Mouse (Mus musculus): ENCODE data around the gene Neu1. TPM values are rescaled to one million over a fixed set of nuclear protein-coding genes. Genes with fewer than 3 reads are reported as not detected.

The Neu1 gene
- 118 and 134 TPM in 2 replicates for polyA plus RNA-seq (2015; fragmentation: Nextera tagmentation; extraction: Ambion mirVana)

DNA sequence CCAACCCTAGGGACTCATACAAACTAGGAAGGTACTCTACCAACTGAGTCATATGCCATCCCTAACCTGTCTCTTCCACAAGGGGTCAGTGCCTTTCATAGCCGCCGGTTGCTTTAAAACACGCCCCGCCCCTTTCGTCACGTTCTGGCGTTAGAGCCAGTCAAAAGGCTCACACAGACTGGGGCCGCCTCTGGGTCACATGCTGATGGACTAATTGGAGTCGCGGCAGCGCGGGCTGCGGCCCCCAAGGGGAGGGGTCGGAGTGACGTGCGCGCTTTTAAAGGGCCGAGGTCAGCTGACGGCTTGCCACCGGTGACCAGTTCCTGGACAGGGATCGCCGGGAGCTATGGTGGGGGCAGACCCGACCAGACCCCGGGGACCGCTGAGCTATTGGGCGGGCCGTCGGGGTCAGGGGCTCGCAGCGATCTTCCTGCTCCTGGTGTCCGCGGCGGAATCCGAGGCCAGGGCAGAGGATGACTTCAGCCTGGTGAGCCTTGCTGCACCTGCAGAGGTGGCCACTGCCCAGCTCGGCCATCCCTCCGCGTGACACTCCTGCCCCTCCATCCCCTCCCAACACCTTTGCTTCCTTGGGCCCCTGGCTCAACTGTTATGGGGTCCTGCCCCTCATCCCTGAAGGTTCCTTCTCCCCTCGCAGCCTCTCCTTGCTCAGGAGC lies at the start of gene Neu1:
Neu1 (plus strand) TSS at position 193 of the 674 bp plus-strand sequence.
- Histone ChIP-seq H3K36me3 (0 out of 2 replicates have a peak, but pooled peaks cover 3% of the 10 kb centered on the region), H3K9ac (peak within 1 kb of the TSS; percentile 79), H3K9me3 (no peaks in the 10 kb centered on the region), H3K27ac (peak within 1 kb of the TSS; percentile 45), H3K4me3 (replicated peaks) (peak within 1 kb of the TSS; percentile 75), H3K27me3 (replicated peaks) (no peaks in the 10 kb centered on the region), H3K4me2 (replicated peaks) (peak within 1 kb of the TSS; percentile 91), H3K4me1 (replicated peaks) (peaks cover 19% of the 10 kb centered on the region)
- WGBS: under 1% methylated on average over 38 of the region's 38 CpGs
- ATAC-seq: peak; percentile 98

DNA sequence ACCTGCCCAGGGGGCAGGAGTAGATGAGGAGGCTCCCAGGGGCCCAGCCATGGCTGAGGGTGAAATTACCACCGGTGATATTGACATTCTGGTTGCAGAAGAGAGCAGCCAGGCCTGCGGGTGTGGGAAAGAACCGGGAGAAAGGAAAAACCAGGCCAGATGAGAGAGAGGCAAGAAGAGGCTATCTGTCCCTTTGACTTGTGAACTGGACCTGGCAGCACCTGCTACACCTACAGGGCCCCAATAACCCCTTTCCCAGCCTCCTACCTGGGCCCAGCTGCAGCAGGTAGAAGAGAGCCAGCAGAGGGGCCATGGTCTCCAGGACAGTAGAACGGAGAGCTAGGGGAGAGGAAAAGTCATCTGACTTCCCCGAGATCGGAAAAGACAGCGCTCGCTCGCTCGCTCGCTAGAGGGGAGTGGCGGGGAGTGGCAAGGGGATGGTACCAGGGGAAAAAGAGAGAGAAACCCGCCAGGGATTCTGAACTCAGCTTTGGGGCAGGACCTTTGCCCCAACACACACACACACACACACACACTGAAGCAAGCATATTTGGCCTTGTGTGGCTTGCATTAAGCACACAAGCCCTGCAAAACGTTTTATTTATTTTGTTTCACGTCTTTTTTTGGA lies 49.3 kb upstream of the Neu1 start, which contains the start of gene Gm20547:
Gm20547 (minus strand) TSS at position 360 of the 628 bp plus-strand sequence.
- 9% methylated on average over 15 of the region's 15 CpGs for WGBS

DNA sequence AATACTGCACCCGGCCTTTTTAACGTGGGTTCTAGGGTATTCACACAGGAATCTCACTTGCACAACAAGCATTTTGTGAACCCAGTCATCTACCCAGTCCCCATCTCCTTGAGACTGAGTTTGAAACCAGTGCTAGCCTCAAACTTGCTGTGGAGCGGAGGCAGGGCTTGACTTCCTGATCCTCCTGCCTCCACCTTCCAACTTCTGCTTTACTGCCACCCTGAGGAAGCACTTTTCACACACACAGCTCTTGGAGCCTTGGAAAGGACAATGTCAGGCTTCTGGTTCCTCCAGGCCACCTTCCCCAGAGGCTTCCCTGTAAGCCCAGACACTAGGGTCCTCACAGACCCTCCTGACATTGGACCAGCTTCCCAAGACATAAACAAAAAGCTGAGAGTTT lies 47.7 kb upstream of the Neu1 start:
- H3K9ac ChIP-seq: no peak overlapping the region
- no peak overlapping the region for H3K27ac ChIP-seq
- H3K4me3 ChIP-seq (replicated peaks): no peak overlapping the region
- no peaks in the 10 kb centered on the region for H3K36me3 ChIP-seq
- WGBS: 74% methylated on average over 3 of the region's 3 CpGs
- H3K4me1 ChIP-seq (replicated peaks): peaks cover 12% of the 10 kb centered on the region; the same call in 1 of the 2 replicates
- no peaks in the 10 kb centered on the region for H3K27me3 ChIP-seq (replicated peaks)
- no peaks in the 10 kb centered on the region for H3K9me3 ChIP-seq
- no peak overlapping the region for H3K4me2 ChIP-seq (replicated peaks)
- ATAC-seq: no peak

More for the DNA sequence above, 49.3 kb upstream of the Neu1 start, which contains the start of gene Gm20547:
- Histone ChIP-seq H3K36me3 (no peaks in the 10 kb centered on the region), H3K4me1 (replicated peaks) (peaks cover 12% of the 10 kb centered on the region; the same call in 1 of the 2 replicates), H3K27ac (peak within 1 kb of the TSS; percentile 25), H3K9ac (peak within 1 kb of the TSS; percentile 6), H3K4me2 (replicated peaks) (peak within 1 kb of the TSS; percentile 57), H3K9me3 (no peaks in the 10 kb centered on the region), H3K27me3 (replicated peaks) (no peaks in the 10 kb centered on the region), H3K4me3 (replicated peaks) (peak within 1 kb of the TSS; percentile 19)
- ATAC-seq: peak; percentile 75

DNA sequence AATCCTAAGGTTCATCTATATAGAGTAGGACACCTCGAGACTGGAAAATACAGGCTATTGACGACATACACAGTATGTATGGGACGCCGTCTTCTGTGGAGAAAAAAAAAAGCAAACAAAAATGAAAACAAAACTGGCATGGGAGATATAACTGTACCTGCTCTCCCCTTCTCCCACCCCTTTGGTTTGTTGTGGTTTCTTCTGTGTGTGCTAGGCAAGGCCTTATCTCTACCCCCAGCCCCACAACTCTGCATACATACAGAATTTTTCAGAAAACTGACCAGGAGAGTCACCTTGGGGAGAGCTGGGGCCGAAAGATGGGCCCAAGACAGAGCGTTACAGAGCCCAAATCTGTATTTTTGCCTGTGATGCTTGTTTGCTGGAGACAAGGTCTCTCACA lies 46.3 kb upstream of the Neu1 start:
- Histone ChIP-seq H3K4me3 (replicated peaks) (no peak overlapping the region), H3K27ac (no peak overlapping the region), H3K36me3 (no peaks in the 10 kb centered on the region), H3K4me1 (replicated peaks) (peaks cover 9% of the 10 kb centered on the region; the same call in 1 of the 2 replicates), H3K4me2 (replicated peaks) (no peak overlapping the region), H3K27me3 (replicated peaks) (no peaks in the 10 kb centered on the region), H3K9ac (no peak overlapping the region), H3K9me3 (no peaks in the 10 kb centered on the region)
- WGBS: 84% methylated on average over 6 of the region's 6 CpGs
- no peak for ATAC-seq

DNA sequence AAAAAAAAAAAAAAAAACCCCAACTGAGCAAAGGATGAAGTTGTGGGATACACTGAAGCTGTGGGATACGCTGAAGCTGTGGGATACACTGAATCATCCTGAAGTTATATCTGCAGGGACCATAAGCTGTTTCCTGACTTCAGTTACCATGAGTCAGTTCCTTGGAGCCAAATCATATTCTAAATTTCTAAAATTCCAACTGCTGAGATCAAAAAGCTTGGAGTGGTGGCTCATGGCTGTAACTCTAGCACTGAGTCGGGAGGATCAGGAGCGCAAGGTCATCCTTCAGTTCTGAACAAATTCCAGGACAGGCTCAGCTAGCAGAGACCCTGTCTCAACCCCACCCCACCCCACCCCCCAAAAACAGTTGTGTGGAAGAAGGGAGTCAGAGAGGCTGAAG lies 45.4 kb upstream of the Neu1 start:
- no peaks in the 10 kb centered on the region for H3K9me3 ChIP-seq
- no peak for ATAC-seq
- no peaks in the 10 kb centered on the region for H3K36me3 ChIP-seq
- H3K9ac ChIP-seq: no peak overlapping the region
- H3K4me2 ChIP-seq (replicated peaks): no peak overlapping the region
- no peak overlapping the region for H3K27ac ChIP-seq
- 75% methylated on average over 3 of the region's 3 CpGs for WGBS
- no peaks in the 10 kb centered on the region for H3K27me3 ChIP-seq (replicated peaks)
- peaks cover 5% of the 10 kb centered on the region; the same call in 1 of the 2 replicates for H3K4me1 ChIP-seq (replicated peaks)
- H3K4me3 ChIP-seq (replicated peaks): no peak overlapping the region

DNA sequence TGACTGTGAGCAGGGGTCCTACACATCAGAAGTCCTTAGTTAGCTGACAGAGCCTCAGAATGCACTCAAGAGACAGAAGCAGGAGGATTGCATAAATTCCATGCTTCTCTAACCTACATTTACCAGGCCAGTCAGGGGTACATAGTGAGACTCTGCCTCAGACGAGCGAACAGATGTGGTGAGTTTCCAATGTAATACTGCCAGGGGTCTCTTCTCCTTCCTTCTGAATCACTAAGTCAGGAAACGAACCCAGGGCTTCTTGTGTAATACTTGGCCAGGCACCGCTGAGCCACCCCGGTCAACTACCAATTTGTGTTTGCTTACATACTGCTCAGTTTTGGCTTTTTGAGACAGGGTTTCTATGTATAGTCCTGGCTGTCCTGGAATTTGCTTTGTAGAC lies 43.1 kb upstream of the Neu1 start:
- H3K9me3 ChIP-seq: no peaks in the 10 kb centered on the region
- WGBS: 92% methylated on average over 5 of the region's 5 CpGs
- ATAC-seq: no peak
- no peaks in the 10 kb centered on the region for H3K36me3 ChIP-seq
- no peak overlapping the region for H3K4me2 ChIP-seq (replicated peaks)
- no peak overlapping the region for H3K9ac ChIP-seq
- no peak overlapping the region for H3K27ac ChIP-seq
- 0 out of 2 replicates have a peak, but pooled peaks cover 2% of the 10 kb centered on the region for H3K4me1 ChIP-seq (replicated peaks)
- H3K4me3 ChIP-seq (replicated peaks): no peak overlapping the region
- H3K27me3 ChIP-seq (replicated peaks): no peaks in the 10 kb centered on the region

DNA sequence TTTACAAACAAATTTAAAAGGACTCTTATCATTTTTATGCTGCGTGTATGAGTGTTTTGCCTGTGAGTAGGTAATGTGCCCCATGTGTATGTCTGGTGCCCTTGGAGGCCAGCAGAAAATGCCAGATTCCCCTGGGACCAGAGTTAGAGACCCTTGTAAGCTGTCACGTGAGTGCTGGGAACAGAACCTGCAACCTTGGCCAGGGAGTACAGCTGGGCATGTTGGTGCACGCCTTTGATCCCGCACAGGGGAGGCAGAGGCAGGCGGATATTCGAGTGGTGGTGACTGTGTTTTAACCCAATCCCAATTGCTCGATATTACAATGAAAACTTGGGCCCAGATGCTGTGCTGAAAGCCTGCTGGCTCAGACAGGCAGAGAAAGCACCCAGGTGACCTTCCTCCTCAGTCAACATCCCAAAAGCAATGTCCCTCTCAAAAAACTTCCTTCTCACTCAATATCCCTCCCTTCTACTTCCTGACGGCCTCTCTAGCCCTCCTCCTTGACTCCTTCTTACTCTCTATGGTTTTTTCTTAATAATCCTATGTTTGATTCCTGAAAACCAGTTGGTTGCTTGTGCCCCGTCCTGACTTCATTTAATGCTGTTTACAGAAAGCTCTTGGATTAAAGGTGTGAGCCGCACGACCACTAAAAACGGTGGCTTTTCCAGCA lies 40.8 kb upstream of the Neu1 start:
- Histone ChIP-seq H3K4me2 (replicated peaks) (no peak overlapping the region), H3K27ac (no peak overlapping the region), H3K9ac (no peak overlapping the region), H3K4me1 (replicated peaks) (peaks cover 8% of the 10 kb centered on the region), H3K9me3 (no peaks in the 10 kb centered on the region), H3K36me3 (no peaks in the 10 kb centered on the region), H3K27me3 (replicated peaks) (no peaks in the 10 kb centered on the region), H3K4me3 (replicated peaks) (no peak overlapping the region)
- 84% methylated on average over 12 of the region's 12 CpGs for WGBS
- no peak for ATAC-seq

DNA sequence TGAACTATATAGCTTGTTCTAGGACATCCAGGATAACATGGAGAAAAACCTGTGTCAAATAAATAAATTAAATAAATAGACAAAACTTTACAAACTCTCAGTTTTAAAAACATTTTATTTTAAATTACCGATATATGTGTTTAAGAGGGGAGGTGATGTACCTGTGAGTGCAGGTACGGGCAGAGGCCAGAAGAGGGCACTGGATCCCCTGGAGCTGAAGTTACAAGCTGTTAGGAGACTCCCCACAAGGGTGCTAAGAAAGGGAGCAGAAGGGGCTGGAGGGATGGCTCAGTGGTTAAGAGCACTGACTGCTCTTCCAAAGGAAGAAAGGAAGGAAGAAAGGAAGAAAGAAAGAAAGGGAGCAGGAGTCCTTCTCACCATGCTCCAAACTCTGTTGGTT lies 39.7 kb upstream of the Neu1 start:
- Histone ChIP-seq H3K36me3 (peaks cover 6% of the 10 kb centered on the region), H3K9me3 (no peaks in the 10 kb centered on the region), H3K4me1 (replicated peaks) (peaks cover 19% of the 10 kb centered on the region), H3K4me3 (replicated peaks) (no peak overlapping the region), H3K27ac (no peak overlapping the region), H3K27me3 (replicated peaks) (no peaks in the 10 kb centered on the region), H3K9ac (no peak overlapping the region), H3K4me2 (replicated peaks) (no peak overlapping the region)
- WGBS: 98% methylated on average over 2 of the region's 2 CpGs
- no peak for ATAC-seq

DNA sequence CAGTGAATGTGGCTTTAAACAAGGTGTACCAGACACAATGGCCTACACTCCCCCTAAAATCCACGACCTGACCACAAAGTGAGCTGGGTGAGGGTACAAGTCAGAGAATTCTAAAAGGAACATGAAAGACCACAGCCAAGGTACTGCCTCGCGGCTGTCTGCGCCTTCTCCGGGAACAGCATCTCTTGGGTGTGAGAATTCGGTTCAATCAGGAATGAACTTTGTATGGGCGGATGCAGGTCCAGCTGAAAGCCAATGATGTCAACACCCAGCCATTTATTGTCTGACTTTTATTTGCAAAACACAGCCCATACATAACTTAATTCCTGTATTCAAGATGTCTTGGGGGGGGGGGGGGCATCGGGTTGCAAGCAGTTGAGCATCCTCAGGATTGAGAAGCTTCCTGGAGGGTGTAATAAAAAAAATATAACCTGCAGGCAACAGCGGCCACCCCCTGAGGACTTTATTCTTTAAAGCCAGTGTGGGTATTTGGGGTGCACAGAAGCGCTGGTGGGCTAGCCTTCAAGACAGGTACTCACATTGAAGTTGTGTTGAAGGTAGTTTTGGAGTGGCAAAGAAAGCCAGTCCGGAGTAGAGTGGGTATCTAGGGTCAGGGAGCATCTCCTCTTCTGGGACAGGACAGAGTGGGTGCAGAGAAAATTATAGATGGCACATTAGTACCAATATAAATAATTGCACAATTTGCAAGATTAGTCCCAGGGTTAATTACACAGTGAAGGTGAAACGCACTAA lies 37.8 kb upstream of the Neu1 start:
- no peaks in the 10 kb centered on the region for H3K27me3 ChIP-seq (replicated peaks)
- H3K4me2 ChIP-seq (replicated peaks): peak overlapping the region; percentile 82
- peaks cover 29% of the 10 kb centered on the region for H3K4me1 ChIP-seq (replicated peaks)
- H3K27ac ChIP-seq: peak overlapping the region; percentile 94
- peaks cover 8% of the 10 kb centered on the region for H3K36me3 ChIP-seq
- H3K9me3 ChIP-seq: no peaks in the 10 kb centered on the region
- 75% methylated on average over 12 of the region's 12 CpGs for WGBS
- no peak for ATAC-seq
- H3K9ac ChIP-seq: no peak overlapping the region
- peak overlapping the region; percentile 78; the same call in 1 of the 2 replicates for H3K4me3 ChIP-seq (replicated peaks)

DNA sequence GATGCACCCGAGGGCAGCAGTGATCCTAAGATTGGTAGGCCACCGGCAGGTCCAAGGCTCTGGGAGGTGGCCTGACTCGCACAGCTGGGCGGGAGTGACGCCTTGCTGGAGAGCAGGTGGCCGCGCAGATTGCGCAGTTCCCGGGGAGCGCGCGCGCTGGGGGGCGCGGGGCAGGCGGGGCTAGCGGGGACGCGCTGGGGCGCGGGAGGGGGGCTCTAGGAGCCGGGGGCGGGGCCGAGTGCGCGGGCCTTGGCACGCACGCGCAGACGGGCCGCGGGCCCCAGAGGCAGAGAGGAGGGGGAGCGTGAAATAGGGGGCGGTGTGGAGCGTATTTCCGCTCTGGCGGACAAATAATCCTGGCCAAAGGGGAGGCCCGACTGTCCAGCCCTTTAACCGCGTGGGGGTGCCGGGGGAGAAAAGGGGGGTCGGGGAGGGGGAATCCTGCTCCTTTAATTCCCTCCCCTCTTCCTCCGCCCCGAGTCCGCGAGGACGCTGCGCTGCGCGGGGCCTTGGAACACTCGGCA lies 36.9 kb upstream of the Neu1 start:
- no peaks in the 10 kb centered on the region for H3K9me3 ChIP-seq
- peak; percentile 88 for ATAC-seq

DNA sequence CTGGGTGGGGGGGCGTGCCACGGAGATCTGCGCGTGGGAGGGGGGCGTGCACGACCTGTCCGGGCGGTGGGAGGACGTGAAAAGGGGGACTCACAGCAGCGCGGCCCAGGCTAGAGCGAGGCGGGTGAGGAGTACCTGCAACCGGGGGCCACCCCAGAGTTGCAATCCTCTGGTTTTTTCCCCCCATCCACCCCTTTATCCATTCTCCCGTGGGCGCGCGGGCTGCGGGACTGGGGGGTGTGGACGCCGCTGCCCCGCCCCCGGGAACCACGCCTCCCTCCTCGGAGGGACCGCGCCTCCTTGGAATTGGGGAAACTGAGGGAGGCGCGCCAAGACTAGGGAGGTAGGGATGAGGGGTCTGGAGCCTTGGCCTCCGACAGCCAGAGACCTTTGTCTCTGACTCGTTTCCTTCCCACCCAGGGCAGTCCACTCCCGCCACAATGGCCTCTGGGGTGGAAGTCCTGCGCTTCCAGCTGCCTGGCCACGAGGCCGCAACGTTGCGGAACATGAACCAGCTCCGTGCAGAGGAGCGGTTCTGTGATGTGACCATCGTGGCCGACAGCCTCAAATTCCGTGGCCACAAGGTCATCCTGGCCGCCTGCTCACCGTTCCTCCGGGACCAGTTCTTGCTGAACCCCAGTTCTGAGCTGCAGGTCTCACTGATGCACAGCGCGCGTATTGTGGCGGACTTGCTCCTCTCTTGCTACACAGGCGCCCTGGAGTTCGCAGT lies 36.1 kb upstream of the Neu1 start:
- Histone ChIP-seq H3K4me2 (replicated peaks) (peak overlapping the region; percentile 82), H3K27me3 (replicated peaks) (no peaks in the 10 kb centered on the region), H3K36me3 (peaks cover 8% of the 10 kb centered on the region), H3K27ac (peak overlapping the region; percentile 94), H3K4me1 (replicated peaks) (peaks cover 29% of the 10 kb centered on the region), H3K9ac (peak overlapping the region; percentile 93), H3K4me3 (replicated peaks) (peak overlapping the region; percentile 78), H3K9me3 (no peaks in the 10 kb centered on the region)
- 8% methylated on average over 51 of the region's 51 CpGs for WGBS
- ATAC-seq: peak; percentile 23; the same call in 1 of the 2 replicates

More for the DNA sequence above, 36.9 kb upstream of the Neu1 start:
- peak overlapping the region; percentile 78 for H3K4me3 ChIP-seq (replicated peaks)
- peaks cover 29% of the 10 kb centered on the region for H3K4me1 ChIP-seq (replicated peaks)
- H3K27ac ChIP-seq: peak overlapping the region; percentile 94
- H3K9ac ChIP-seq: peak overlapping the region; percentile 93
- H3K4me2 ChIP-seq (replicated peaks): peak overlapping the region; percentile 82
- H3K27me3 ChIP-seq (replicated peaks): no peaks in the 10 kb centered on the region
- H3K36me3 ChIP-seq: peaks cover 8% of the 10 kb centered on the region
- WGBS: 2% methylated on average over 28 of the region's 51 CpGs

Measured in intestine, embryonic 15.5 days (tissue).